Mouse (Mus musculus) cerebellum, adult 2 months (tissue): ENCODE results near the gene Rbm28.

ENCODE experiments used
- CTCF ChIP-seq: fragments of 200-500 bp; IDR thresholded peaks from 2 replicates; pipeline ENCODE4 v1.5.1; 2011; ENCODE audit warnings: low read depth, mild to moderate bottlenecking, control low read depth, low read length, moderate library complexity, borderline replicate concordance; ENCODE audit not compliant: insufficient read depth
- POLR2A ChIP-seq: fragments of 200-500 bp; IDR thresholded peaks from 2 replicates; pipeline ENCODE4 v1.6.1; 2011; ENCODE audit warnings: low read length, control low read depth, borderline replicate concordance; ENCODE audit not compliant: insufficient read depth

GRCm38 (mm10) chr6:29195846-29196698 lies 31.3 kb upstream of the Rbm28 start:
- no peak for TF ChIP-seq CTCF
- no peak for TF ChIP-seq POLR2A
